Mouse (Mus musculus) limb, embryonic 10.5 days (tissue): ENCODE measurements around the gene 1700029F12Rik. TPM values are rescaled to one million over a fixed set of nuclear protein-coding genes. Genes with fewer than 3 reads are reported as not detected.
"Not testable (repeated sequence)": the region's sequence is repeated elsewhere in the genome, so short reads cannot be mapped to it uniquely, and the experiment has no call there.

Experiments
- DNase-seq: peaks from one replicate; pipeline ENCODE4 v3.0.0-alpha.2; 2017; ENCODE audit warnings: low spot score
- H3K27ac ChIP-seq: fragments of 300-500 bp; sonication (generic); 2 replicates; pipeline ENCODE4 v1.5.1; 2016; ENCODE audit warnings: mild to moderate bottlenecking
- H3K27me3 ChIP-seq: fragments of 300-500 bp; sonication (generic); 2 replicates; pipeline ENCODE4 v1.6.1; 2016; ENCODE audit warnings: low read depth, mild to moderate bottlenecking; ENCODE audit not compliant: poor library complexity, severe bottlenecking
- H3K36me3 ChIP-seq: fragments of 300-500 bp; sonication (generic); 2 replicates; pipeline ENCODE4 v1.6.1; 2016; ENCODE audit warnings: mild to moderate bottlenecking, moderate library complexity
- H3K4me1 ChIP-seq: fragments of 300-500 bp; sonication (generic); 2 replicates; pipeline ENCODE4 v1.6.1; 2016
- H3K4me3 ChIP-seq: fragments of 300-500 bp; sonication (generic); 2 replicates; pipeline ENCODE4 v1.5.1; 2016; ENCODE audit warnings: mild to moderate bottlenecking, moderate library complexity
- H3K9me3 ChIP-seq: fragments of 300-500 bp; sonication (generic); replicated peaks from 2 replicates; pipeline ENCODE4 v1.6.1; 2016; ENCODE audit warnings: mild to moderate bottlenecking
- WGBS: fragments of 180-500 bp; shearing (Covaris S2); methylation state at CpG from one replicate; pipeline ENCODE4 v1.1.7; 2016; 5-methylcytosine and 5-hydroxymethylcytosine counted together
- polyA plus RNA-seq: library from polyadenylated mRNA; unstranded; fragments of >200 nt; fragmentation: Nextera tagmentation; extraction: Ambion mirVana; gene quantifications from 2 replicates; pipeline ENCODE4 v1.2.1, GENCODE M21; 2016

Gene 1700029F12Rik
- not detected in 2 replicates for polyA plus RNA-seq

- H3K27me3 ChIP-seq, result no peaks in the 10 kb centered on the region
- H3K4me1 ChIP-seq, result no peaks in the 10 kb centered on the region
- no peak within 1 kb of the TSS for H3K4me3 ChIP-seq
- H3K36me3 ChIP-seq, result no peaks in the 10 kb centered on the region
- no peaks in the 10 kb centered on the region for H3K9me3 ChIP-seq
- WGBS, result 88% methylated on average over 2 of the region's 2 CpGs
- H3K27ac ChIP-seq, result no peak within 1 kb of the TSS
- DNase-seq, result no peak
These were observed at the start of gene 1700029F12Rik for GRCm38 (mm10) chr13:97034262-97034661. TSS of gene 1700029F12Rik (minus strand) at chr13:97034362.

- Histone ChIP-seq H3K27me3 (no peaks in the 10 kb centered on the region), H3K36me3 (no peaks in the 10 kb centered on the region), H3K27ac (no peak overlapping the region), H3K4me1 (no peaks in the 10 kb centered on the region), H3K9me3 (no peaks in the 10 kb centered on the region), H3K4me3 (no peak overlapping the region)
- 88% methylated on average over 7 of the region's 7 CpGs for WGBS
- no peak for DNase-seq
These were observed 48.3 kb upstream of the 1700029F12Rik start for GRCm38 (mm10) chr13:97082432-97082831.

GRCm38 (mm10) chr13:97080615-97081014 is 46.5 kb upstream of the 1700029F12Rik start:
- H3K27ac ChIP-seq, result no peak overlapping the region
- H3K4me1 ChIP-seq, result no peaks in the 10 kb centered on the region
- no peaks in the 10 kb centered on the region for H3K27me3 ChIP-seq
- no peaks in the 10 kb centered on the region for H3K9me3 ChIP-seq
- no peaks in the 10 kb centered on the region for H3K36me3 ChIP-seq
- no peak overlapping the region for H3K4me3 ChIP-seq
- 90% methylated on average over 3 of the region's 3 CpGs for WGBS
- DNase-seq, result no peak

DNA sequence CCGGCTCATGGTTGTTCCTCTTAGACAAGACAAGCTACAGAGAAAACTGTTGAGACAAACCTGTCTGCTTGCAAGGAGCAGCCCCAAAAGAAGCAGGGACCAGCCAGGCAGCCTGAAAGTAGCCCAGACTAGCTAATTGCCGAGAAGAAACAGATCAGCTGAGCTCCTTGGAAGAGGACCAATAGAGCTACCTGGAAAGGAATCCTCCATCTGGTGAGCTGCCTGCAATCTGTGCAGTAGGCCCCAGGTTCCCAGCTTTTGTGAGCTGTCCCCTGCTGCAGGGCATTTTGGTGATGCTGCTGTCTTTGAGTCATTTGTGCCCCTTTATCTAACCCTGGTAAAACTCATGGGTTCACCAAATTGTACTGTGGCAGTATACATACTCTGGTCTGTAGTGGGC is 46.0 kb upstream of the 1700029F12Rik start:
- WGBS, result 88% methylated on average over 2 of the region's 2 CpGs
- H3K27ac ChIP-seq, result no peak overlapping the region
- no peaks in the 10 kb centered on the region for H3K27me3 ChIP-seq
- H3K4me1 ChIP-seq, result no peaks in the 10 kb centered on the region
- H3K9me3 ChIP-seq, result no peaks in the 10 kb centered on the region
- no peaks in the 10 kb centered on the region for H3K36me3 ChIP-seq
- no peak overlapping the region for H3K4me3 ChIP-seq
- DNase-seq, result no peak

DNA sequence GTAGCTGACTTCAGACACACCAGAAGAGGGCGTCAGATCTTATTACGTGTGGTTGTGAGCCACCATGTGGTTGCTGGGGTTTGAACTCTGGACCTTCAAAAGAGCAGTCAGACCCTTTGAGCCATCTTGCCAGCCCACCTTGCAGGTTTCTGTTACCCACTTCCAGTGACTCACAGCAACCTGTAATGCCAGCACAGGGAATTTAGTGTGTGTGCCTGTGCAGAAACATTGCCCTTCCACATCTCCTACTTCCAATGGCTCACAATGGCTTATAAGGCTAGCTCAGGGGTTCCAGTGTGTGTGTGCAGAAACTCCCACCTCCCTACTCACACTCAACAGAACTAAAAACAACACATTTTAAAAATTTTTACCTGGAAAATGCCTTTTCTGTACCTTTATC is 43.4 kb upstream of the 1700029F12Rik start:
- H3K9me3 ChIP-seq, result no peaks in the 10 kb centered on the region
- H3K27me3 ChIP-seq, result no peaks in the 10 kb centered on the region
- 0 out of 2 replicates have a peak, but pooled peaks cover 1% of the 10 kb centered on the region for H3K4me1 ChIP-seq
- H3K27ac ChIP-seq, result no peak overlapping the region
- DNase-seq, result no peak
- H3K36me3 ChIP-seq, result no peaks in the 10 kb centered on the region
- 99% methylated on average over 2 of the region's 2 CpGs for WGBS
- H3K4me3 ChIP-seq, result no peak overlapping the region

- peaks cover 16% of the 10 kb centered on the region for H3K27me3 ChIP-seq
- WGBS, result 52% methylated on average over 1 of the region's 1 CpGs
- no peak overlapping the region for H3K27ac ChIP-seq
- no peak for DNase-seq
- no peaks in the 10 kb centered on the region for H3K36me3 ChIP-seq
- no peaks in the 10 kb centered on the region for H3K9me3 ChIP-seq
- H3K4me1 ChIP-seq, result peaks cover 9% of the 10 kb centered on the region
- H3K4me3 ChIP-seq, result no peak overlapping the region
These were observed 39.3 kb upstream of the 1700029F12Rik start for GRCm38 (mm10) chr13:97073497-97073896.

DNA sequence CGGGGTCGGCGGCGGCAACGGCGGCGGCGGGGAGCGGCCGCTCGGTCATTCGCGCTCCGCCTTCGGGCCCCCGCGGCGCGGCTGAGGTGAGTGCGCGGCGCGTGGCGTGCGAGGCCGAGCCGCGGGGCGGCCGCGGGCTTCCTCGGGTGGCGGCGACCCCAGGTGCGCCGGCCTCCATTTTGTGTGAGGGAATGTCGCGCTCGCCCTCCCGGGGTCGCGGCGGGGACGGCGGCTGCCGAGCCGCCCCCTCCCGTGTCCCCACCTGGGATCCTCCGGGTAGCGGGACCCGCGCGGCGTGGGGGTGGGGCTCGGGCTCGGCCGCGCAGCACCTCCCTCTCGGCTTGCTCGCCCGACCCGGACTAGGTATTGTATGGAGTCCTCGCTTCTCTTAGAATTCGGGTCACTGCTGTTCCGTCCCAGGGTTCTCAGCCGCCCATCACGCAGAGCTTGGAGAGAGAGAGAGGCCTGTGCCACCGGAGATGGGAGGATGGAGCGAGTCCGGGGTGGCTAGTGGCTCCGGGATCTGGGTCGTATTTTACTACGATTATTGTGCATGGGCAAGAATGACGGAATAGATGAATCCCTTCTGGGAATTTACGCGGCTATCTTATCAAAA is 37.6 kb upstream of the 1700029F12Rik start:
- peaks cover 19% of the 10 kb centered on the region for H3K4me1 ChIP-seq
- H3K36me3 ChIP-seq, result no peaks in the 10 kb centered on the region
- peak overlapping the region; percentile 88 for H3K4me3 ChIP-seq
- peaks cover 32% of the 10 kb centered on the region for H3K27me3 ChIP-seq
- no peak for DNase-seq
- no peaks in the 10 kb centered on the region for H3K9me3 ChIP-seq
- H3K27ac ChIP-seq, result peak overlapping the region; percentile 92
- WGBS, result 2% methylated on average over 76 of the region's 76 CpGs

- peak overlapping the region; percentile 88 for H3K4me3 ChIP-seq
- peaks cover 37% of the 10 kb centered on the region for H3K27me3 ChIP-seq
- WGBS, result 6% methylated on average over 85 of the region's 85 CpGs
- DNase-seq, result peak; percentile 76
- peaks cover 19% of the 10 kb centered on the region for H3K4me1 ChIP-seq
- H3K36me3 ChIP-seq, result no peaks in the 10 kb centered on the region
- H3K9me3 ChIP-seq, result no peaks in the 10 kb centered on the region
- peak overlapping the region; percentile 92 for H3K27ac ChIP-seq
These were observed 36.9 kb upstream of the 1700029F12Rik start for GRCm38 (mm10) chr13:97070931-97071625.

DNA sequence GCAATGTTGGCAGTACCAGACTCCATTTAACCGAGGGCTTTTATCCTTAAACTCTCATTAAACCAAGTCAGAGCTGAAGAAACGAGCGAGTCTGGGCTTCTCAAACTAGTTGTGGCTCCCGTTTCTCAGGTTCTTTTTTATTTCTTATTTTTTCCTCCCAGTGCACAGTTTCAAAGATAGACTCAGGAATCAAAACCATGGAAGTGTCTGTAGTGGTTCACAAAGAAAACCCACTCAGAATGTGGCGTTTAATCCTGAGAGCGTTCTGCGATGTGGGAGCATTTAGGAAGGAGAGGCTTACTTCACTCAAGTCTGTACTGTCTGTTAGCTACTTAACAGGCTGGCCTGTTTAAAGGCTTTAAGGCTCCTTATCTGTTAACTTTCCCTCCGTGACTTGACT is 34.0 kb upstream of the 1700029F12Rik start:
- Histone ChIP-seq H3K4me1 (peaks cover 30% of the 10 kb centered on the region), H3K27ac (no peak overlapping the region), H3K36me3 (no peaks in the 10 kb centered on the region), H3K27me3 (peaks cover 37% of the 10 kb centered on the region), H3K9me3 (no peaks in the 10 kb centered on the region), H3K4me3 (no peak overlapping the region)
- 39% methylated on average over 8 of the region's 8 CpGs for WGBS
- no peak for DNase-seq

- no peak for DNase-seq
- H3K27me3 ChIP-seq, result peaks cover 37% of the 10 kb centered on the region
- H3K4me1 ChIP-seq, result peaks cover 30% of the 10 kb centered on the region
- H3K4me3 ChIP-seq, result no peak overlapping the region
- H3K9me3 ChIP-seq, result no peaks in the 10 kb centered on the region
- WGBS, result 8% methylated on average over 6 of the region's 6 CpGs
- no peaks in the 10 kb centered on the region for H3K36me3 ChIP-seq
- H3K27ac ChIP-seq, result no peak overlapping the region
These were observed 33.5 kb upstream of the 1700029F12Rik start for GRCm38 (mm10) chr13:97067691-97068090.

- H3K9me3 ChIP-seq, result no peaks in the 10 kb centered on the region
- H3K4me3 ChIP-seq, result no peak within 1 kb of the TSS
- no peak for DNase-seq
- H3K27ac ChIP-seq, result no peak within 1 kb of the TSS
- no peaks in the 10 kb centered on the region for H3K36me3 ChIP-seq
- WGBS, result 46% methylated on average over 15 of the region's 15 CpGs
- H3K4me1 ChIP-seq, result peaks cover 24% of the 10 kb centered on the region
- H3K27me3 ChIP-seq, result peaks cover 37% of the 10 kb centered on the region
These were observed 32.7 kb upstream of the 1700029F12Rik start, which contains the start of gene Fam169a for GRCm38 (mm10) chr13:97066649-97067550. TSS of gene Fam169a (plus strand) at chr13:97067286.

DNA sequence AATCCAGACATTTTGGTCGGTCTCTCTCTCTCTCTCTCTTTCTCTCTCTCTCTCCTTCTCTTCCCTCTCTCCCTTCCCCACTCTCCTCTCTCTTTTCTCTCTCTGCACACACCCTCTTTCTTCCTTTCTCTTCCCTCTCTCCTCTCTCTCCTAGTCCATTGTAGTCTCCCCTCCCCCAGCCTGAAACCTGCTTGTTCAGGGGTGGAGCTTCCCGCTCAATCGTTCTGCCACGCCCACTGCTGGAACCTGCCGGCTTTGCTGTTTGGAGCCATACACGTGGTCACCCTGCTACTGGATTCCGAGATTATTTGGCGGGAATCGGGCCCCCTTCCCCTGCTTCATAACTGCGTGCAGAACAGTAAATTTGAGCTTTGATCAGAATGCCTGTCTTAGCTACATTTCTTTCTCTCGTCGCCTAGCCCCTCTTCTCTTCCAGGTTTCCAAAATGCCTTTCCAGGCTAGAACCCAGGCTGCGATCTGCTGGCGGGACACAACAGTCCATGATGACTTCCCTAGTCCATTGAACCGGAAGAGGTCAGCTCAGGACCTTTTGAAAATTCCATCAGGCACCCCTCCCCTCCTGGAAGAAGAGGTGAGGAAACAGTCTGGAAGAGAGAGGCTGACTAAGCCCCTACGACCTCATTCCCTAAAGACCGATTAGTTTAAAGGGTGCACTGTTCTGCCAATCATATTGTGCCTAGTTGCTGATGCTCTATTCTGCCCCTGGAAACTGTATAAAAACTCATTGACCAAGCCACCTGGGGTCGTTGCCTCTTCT is 30.9 kb upstream of the 1700029F12Rik start:
- not testable (repeated sequence) for H3K36me3 ChIP-seq, DNase-seq, H3K4me3 ChIP-seq, H3K9me3 ChIP-seq
- Histone ChIP-seq H3K27ac (peak overlapping the region; percentile 68), H3K4me1 (peaks cover 20% of the 10 kb centered on the region), H3K27me3 (peaks cover 32% of the 10 kb centered on the region)
- WGBS, result 48% methylated on average over 18 of the region's 18 CpGs
